Mouse (Mus musculus): ENCODE measurements around the gene Sgcg.

Gene Sgcg

DNA sequence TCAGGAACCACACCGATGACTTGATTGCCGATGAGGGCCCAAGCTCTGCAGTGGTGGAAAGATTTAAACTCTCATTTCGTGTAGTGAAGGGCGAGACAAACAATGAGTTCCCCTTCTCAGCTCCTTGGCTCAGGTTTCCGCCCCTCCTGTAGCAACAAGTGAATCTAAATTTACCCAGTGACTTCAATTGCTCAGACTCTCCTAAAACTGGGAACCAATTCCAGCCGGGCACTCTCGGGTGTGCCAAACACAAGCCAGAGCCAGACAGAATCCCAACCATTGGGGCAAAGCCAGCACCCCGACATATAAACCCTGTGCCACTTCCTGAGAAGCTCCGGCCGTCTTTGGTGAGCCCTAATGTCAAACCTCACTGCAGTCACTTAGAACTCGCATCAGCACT, at the start of gene Sgcg:
Sgcg (minus strand) TSS at position 139 of the 400 bp plus-strand sequence.
- DNase-seq (ENCODE audit: inconsistent age in 2 of 2, low spot score in 1 of 2), result no peak

DNA sequence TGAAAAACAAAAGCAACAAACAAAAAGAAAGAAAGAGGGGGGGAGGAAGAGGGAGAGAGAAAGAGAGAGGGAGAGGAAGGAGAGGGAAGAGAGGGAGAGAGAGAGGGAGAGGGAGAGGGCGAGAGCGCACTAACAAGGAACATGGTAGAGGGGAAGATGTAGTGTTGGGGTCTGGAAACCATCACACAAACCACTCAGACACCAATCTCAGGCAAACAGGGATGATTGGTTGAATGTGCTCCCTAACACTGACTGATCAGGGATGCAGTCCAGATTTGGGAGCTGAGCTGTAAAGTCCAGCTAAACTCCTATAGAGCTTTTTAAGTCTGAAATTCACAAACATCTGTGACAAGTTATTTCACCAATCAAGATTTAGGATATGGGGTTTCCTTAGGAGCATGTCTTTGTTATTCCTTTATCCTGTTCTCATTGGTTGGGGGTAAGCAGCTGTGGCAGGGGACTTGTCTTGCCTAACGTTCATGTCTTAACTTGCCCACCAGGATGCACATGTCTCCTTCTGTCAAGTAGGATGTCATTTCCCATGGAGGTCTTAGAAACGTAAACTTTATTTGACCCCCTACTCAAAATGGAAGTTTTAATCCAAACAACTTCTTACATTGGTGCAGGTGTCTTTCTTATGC, 45.8 kb upstream of the Sgcg start:
- no peak for DNase-seq (ENCODE audit: inconsistent age in 2 of 2, low spot score in 1 of 2)

GRCm38 (mm10) chr14:61302428-61302827, 44.1 kb upstream of the Sgcg start:
- DNase-seq (ENCODE audit: inconsistent age in 2 of 2, low spot score in 1 of 2), result no peak

GRCm38 (mm10) chr14:61301323-61301722, 43.0 kb upstream of the Sgcg start:
- no peak for DNase-seq (ENCODE audit: inconsistent age in 2 of 2, low spot score in 1 of 2)

DNA sequence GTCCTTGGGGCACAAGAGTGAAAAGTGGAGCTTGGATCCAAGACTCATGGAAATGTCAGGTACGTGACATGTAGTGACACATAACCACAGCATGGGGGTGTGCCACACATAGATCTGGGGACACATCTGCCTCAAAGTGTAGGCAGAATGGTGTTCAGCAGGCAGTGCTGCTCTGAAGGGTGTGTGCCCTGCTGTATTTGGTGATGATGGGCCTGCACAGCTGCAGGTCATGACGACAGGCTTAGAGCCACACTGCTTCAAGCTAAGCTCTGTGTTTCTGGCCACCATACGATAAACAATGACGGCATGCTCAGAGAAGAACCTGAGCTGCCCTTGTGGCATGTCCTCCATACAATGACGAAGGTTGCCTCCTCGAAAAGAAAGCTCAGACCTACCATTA, 41.5 kb upstream of the Sgcg start:
- DNase-seq (ENCODE audit: inconsistent age in 2 of 2, low spot score in 1 of 2), result no peak

DNA sequence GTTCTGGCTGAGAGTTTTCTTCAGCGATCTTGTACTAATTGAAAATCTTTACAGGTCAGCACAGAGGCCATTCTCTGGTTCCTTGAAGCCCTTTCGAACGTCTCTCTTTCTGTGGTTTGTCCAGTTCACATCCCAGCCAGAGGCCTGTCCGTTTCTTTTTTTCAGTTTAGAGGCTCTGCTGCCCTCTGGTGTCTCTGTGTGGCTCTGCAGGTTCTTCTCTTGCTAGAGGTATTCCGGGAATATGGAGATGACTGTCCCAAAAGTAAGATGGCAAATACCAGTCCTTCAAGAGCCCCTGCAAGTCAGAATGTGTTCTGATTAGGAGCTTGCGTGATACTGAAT, 36.4 kb upstream of the Sgcg start:
- DNase-seq (ENCODE audit: inconsistent age in 2 of 2, low spot score in 1 of 2), result peak; percentile 55 to 87

GRCm38 (mm10) chr14:61293884-61294737, 35.8 kb upstream of the Sgcg start:
- DNase-seq (ENCODE audit: inconsistent age in 2 of 2, low spot score in 1 of 2), result peak; percentile 65 to 92

GRCm38 (mm10) chr14:61290664-61291063, 32.4 kb upstream of the Sgcg start:
- peak; percentile 36 to 89 for DNase-seq (ENCODE audit: inconsistent age in 2 of 2, low spot score in 1 of 2)

GRCm38 (mm10) chr14:61288606-61289286, 30.5 kb upstream of the Sgcg start:
- DNase-seq (ENCODE audit: inconsistent age in 2 of 2, low spot score in 1 of 2), result no peak

DNA sequence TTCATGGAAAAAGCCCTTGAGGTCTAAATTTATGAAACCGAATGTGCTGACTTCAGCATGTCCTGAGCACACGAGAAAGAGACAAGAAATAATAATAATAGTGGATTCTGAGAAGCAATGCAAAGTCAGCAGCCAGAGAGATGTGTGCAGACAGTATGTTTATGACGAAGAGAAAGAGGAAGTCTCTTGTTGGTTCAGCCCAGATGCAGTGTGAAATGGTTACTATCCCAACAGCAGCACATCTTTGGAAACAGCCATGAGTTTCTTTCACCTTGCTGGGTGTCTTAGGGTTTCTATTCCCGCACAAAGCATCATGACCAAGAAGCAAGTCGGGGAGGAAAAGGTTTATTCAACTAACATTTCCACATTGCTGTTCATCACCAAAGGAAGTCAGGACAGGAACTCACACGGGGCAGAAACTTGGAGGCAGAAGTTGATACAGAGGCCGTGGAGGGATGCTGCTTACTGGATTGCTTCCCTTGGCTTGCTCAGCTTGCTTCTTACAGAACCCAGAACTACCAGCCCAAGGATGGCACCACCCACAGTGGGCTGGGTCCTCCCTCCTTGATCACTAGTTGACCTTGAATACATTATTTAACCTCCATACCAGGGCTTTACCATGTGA, 20.5 kb upstream of the Sgcg start:
- DNase-seq (ENCODE audit: inconsistent age in 2 of 2, low spot score in 1 of 2), result peak in 1 of 2 experiments; percentile 19

DNA sequence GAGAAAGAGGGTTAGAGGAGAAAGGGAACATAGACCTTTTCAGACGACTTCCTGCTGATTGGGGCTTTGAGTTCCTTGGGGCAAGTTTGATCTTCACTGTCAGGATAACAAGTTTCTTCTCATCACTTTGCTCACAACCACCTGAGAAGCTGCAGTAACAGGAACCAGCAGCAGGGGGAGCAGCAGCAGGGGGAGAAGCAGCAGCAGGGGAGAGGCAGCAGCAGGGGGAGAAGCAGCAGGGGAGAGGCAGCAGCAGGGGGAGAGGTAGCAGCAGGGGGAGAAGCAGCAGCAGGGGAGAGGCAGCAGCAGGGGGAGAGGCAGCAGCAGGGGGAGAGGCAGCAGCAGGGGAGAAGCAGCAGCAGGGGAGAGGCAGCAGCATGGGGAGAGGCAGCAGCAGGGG, 19.0 kb upstream of the Sgcg start:
- peak; percentile 40 to 77 for DNase-seq (ENCODE audit: inconsistent age in 2 of 2, low spot score in 1 of 2)

DNA sequence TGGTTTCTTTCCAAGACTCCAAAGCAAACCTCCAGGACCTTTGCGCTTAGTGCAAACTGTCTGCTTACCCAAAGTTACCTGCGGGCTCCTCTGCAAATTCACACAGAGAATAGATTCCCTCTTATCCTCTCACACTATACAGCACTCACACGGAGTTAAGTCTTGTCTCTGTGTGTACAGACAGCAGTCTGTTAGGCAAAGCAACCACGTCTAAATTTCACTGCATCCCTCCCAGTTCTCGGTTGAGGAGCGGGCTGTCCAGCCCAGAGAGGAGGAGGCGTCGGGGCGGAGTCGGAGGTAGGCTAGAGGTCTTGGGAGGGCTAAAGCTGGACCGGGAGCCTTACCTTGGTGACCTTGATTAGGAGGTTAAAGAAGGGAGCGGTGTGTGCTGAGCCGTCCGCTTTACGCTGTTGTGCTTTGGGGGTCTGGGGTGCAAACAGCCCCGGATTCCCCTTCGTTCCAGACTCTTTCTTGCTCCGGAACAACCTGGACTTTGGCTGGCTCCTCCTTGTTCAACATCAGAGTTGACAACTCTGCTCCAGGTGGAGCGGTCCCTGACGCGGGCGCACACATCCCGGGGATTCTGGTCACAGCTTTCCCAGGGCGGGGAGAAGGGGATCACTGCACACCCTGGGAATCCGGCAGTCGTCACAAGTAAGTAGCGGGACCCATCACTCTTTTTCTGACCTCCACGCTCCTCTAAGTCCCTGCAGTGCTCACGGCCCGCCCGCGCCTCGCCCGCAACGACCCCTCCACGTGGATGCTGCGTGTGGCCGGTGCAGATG, 16.3 kb upstream of the Sgcg start:
- DNase-seq (ENCODE audit: inconsistent age in 2 of 2, low spot score in 1 of 2), result no peak

DNA sequence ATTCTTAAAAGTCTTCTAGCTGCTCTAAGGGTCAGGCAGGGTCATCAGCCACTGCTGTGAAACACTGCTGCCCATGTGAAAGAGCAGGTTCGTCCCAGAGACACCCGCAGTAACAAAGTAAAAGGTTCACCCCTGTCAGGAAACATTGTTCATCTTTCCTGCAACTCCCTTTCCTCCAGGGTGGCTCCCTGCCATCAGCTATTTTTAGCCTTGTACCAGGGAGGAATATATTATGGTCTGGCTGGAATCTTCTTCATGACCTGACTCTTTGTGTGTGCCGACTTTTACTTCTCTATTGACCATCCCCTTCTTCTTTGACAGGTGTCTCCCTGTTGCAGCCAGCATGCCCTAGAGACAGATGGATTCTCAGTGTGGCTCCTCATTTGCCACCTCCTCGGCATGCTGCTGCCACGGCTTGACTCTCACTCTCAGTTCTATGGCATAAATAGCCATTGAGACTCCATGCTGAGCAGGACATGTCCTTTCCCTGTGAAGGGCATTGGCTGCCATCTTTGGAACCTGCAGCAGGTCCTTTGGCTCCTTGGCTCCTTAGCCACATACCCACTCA, 9.7 kb upstream of the Sgcg start:
- DNase-seq (ENCODE audit: inconsistent age in 2 of 2, low spot score in 1 of 2), result no peak

DNA sequence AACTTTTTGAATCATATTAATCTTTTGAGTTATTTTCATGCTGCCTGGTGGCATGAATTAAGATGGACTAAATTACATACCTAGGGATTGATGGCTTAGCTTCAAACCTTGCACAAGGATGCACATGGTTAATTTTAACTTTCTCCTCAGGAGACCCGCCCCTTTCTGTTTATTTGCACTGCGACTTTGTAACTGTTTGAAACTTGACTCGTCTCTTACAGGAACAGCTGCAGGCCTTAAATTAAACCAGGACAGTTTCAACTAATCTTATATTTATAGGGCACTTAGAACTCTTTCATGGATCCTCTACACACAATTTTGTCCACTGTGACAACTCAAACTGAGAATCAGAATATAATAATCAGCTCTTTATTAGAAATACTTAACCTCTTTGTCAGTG, 794 bp upstream of the Sgcg start:
- no peak for DNase-seq (ENCODE audit: inconsistent age in 2 of 2, low spot score in 1 of 2)

DNA sequence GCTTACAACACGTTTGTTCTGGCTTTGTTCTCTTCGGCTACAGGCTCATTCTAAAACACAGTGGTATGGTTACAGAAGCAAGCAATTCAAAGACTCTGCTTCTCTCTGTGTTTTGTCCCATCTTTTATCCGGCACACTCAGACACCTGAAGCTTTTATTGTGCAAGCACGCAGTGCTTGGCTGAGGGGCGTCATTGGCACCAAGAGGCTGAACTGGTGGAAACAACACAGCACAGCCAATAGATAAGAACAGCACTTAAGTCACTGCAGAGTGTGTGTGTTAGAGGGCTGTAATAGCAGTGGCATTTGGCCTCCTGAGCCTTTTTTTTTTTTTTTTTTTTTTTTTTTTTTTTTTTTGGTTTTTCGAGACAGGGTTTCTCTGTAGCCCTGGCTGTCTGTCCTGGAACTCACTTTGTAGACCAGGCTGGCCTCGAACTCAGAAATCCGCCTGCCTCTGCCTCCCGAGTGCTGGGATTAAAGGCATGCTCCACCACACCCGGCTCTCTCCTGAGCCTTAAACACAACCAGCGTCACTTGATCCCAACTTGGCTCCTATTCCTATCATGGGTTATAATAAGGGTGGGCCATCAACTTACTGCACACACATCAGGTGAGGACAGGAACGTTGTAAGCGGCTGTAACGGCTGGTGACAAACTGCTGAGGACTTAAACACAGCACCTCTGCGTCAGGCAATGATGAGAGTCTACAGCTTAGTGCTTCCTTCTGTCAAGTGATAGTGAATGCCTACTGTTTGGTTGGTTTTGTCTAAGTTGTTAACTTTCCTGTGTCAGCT, 5.5 kb downstream of the Sgcg start:
- no peak for DNase-seq (ENCODE audit: inconsistent age in 2 of 2, low spot score in 1 of 2)

- DNase-seq (ENCODE audit: inconsistent age in 2 of 2, low spot score in 1 of 2), result no peak
These were observed 11.8 kb downstream of the Sgcg start for GRCm38 (mm10) chr14:61246444-61246843.

GRCm38 (mm10) chr14:61242611-61243010, 15.7 kb downstream of the Sgcg start:
- peak in 1 of 2 experiments; percentile 23 for DNase-seq (ENCODE audit: inconsistent age in 2 of 2, low spot score in 1 of 2)

- DNase-seq (ENCODE audit: inconsistent age in 2 of 2, low spot score in 1 of 2), result peak; percentile 29 to 58
These were observed 19.5 kb downstream of the Sgcg start for GRCm38 (mm10) chr14:61238751-61239150.

GRCm38 (mm10) chr14:61237101-61237654, 21.1 kb downstream of the Sgcg start:
- no peak for DNase-seq (ENCODE audit: inconsistent age in 2 of 2, low spot score in 1 of 2)

Data from adrenal gland, adult (tissue).